Mouse (Mus musculus): ENCODE measurements at regions not wholly inside any gene's neighbourhood (a gene's known extent, or its start where the extent isn't known, plus 50 kb on each side); places are given as distances from the start of the nearest gene placed in this dataset.

DNA sequence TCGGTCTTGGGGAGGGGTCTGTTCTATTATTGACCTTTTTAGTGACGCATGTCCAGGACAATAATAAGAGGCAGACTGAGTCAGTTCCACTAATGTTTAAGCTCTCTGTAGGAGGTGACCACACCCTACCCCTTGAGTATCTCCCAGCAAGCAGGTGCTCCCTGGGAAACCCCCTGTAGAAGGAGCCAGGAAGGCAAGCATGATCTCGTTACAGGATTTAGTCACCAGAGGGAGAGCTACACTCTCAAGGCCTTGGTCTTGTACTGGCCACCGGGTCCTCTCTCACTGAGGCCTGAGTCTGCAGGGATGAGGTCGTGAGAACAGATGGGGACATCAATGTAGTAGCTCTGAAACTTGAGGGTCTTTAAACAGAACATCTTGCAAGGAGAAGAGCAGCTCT is 55.3 kb upstream of the Ccnd2 start:
- CTCF ChIA-PET = no interaction called here

DNA sequence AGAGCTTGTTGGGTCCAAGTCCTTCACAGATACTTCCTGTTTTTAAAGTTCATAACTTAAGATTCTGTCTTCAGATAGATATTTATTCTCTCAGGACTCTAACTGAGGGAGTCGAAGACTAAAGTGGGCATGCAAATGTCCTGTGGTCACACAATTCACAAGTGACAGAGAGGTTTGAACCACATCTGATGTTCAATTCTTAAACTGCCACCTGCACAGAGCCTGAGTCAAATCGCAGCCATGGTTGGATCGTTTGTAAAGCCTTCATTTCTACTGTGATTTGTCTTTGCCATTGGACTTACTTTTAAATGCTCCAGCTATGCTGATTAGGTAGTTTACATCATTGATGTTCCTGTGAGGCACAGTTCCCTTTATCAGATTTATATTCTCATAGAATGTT is 61.4 kb upstream of the Ccnd2 start:
- CTCF ChIA-PET = no interaction called here

DNA sequence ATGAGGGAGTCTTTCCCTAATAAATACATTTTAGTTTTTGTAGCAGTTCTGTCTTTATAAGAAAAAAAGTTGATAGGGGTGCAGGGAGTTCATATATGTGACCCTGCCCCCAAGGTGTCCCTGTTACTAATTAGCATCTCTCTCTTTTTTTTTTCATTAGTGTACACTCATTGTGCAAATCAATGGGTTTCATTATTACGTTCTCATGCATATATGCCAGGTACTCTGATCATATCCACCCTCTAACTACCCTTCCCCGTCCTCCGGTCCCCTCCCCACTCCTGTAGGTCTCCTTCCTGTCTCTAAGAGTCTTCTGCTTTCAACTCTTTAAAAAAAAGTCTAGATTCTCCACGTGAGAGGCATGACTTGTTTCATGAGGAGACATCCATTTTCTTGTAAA is 63.9 kb upstream of the Ccnd2 start:
- CTCF ChIA-PET = no interaction called here

DNA sequence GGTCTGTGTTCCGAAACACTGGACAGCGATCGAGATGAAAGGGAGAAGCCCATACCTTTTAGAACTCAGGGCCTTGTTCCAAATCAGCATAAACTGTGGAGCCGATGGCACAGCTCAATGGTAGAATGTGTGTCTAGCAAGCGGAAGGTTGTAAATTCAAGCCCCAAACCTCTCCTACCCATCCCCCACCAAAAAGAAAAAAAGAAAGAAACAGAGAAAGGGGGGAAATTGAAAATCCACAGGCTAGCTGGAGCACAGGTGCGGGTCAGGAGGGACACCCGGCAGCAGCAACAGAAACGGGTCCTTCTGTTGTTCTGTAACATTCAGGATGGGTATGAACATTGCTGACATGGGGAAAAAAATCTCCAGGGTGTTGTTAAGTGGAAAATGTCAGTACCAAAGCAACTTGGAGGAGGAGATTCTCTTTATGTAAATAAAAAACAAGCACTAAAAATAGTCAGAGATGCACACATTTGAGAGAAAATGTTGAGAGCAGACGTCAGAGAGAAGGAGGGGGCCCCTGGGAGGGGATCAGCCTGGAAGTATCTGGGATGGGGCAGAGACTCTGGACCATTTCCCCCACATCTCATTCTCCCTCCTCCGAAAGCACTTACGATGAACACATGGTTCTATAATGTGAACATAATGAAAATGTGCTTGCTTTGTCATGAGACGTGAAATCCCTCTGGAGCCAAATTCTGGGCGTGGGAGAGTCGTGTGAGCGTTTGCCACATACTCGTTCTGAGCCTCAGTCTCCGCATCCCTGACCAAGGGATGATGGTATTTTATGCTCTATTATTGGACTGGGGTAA is 66.8 kb upstream of the Ccnd2 start:
- CTCF ChIA-PET = no interaction called here

DNA sequence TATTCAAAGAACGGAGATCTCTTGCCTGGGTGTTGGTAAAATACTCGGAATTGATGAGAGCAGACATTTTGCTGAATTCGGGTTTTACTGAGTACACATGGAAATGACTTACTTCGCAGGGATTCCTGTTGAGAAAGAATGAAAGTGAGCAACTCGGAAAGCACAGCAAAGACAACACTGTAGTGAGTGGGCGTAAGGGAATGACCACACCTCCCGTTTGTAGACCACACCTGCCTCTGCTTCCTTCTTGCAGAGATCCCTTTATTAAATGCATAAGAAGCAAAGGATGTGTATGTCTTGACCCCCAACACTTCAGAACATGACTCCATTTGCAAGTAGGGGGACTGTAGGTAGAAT is 67.4 kb upstream of the Ccnd2 start:
- CTCF ChIA-PET = no interaction called here

DNA sequence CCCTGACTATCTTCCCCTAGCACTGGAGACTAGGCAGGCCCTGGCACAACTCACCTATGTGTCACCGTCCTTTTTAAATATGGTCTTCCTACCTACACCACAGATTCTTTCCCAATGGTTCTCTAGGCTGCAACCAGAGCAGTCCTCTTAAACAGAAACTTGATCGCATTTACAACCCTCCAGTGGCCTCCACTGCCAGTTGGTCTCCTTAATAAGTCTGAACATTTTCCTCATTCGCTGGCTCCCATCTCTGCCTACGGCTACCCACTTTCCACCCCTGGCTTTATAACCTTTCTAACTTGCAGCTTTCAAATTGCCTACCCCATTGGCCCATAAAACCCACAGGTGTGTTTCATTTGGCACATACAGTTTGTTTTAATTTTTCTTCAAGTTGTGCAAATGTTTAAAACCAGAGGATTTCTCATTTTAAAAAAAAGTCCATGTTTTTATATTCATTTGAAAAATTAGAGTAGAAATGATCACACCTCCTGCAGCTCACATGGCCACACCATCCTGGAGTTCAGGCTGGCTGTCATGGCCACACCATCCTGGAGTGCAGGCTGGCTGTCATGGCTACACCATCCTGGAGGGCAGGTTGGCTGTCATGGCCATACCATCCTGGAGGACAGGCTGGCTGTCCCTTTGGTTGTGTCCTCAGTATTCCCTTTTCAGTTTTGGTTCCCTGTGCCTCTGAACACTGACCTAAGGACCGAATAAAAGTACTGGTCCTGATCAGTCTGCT is 74.4 kb upstream of the Ccnd2 start:
- CTCF ChIA-PET = no interaction called here

DNA sequence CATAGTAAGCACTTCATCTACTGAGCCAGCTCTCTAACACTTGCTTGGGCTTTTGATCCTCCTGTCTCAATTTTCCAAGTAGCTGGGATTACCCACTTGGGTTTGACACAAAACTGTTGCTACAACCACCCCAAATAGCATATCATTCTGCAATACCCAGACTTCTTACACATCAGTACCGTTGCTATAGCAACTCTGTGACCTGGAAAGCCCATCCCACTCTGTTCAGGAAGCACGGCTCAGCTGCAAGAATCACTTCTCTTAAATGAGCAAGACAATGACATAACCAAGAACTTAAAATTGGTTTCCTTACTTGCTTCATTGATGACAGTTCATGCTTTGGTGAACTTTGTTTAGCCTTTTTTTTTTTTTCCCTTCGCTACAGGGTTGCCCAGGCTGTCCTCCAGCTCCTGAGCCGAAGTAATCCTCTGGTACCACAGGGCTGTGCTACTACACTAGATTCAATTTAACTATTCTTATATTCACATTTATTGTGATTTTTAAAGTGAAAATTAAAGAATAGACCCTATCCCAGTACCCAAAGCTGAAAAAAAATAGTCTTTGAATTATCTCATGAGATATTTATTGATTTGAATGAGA is 84.6 kb upstream of the Ccnd2 start:
- CTCF ChIA-PET = interaction anchor here (0.6 to 1.4 kb wide), 4 partner anchors 29 to 144 kb away, joined by 3 to 9 read pairs (median 4); no protein-coding TSS in a partner anchor

DNA sequence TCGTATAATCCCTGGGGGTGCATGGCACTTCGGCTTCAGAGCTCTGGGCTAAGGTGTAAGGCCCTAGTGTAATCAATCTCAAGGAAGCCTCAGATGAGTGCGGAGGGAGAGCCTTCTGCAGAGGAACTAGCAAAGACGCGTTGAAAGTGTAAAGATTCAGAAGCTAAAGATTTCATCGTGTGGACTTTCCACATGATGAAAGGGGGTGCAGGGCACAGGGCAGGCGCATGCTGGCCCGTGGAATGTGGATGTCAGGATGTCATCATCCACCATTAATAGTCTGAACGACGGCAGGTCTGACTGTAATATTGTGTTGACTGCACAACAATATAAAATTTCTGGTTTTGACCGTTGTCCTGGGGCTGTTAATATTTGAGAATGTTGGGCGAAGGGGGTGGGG is 85.2 kb upstream of the Ccnd2 start:
- CTCF ChIA-PET = interaction anchor here (1.1 kb wide), 1 partner anchor 93 kb away, joined by 3 read pairs; no protein-coding TSS in a partner anchor

DNA sequence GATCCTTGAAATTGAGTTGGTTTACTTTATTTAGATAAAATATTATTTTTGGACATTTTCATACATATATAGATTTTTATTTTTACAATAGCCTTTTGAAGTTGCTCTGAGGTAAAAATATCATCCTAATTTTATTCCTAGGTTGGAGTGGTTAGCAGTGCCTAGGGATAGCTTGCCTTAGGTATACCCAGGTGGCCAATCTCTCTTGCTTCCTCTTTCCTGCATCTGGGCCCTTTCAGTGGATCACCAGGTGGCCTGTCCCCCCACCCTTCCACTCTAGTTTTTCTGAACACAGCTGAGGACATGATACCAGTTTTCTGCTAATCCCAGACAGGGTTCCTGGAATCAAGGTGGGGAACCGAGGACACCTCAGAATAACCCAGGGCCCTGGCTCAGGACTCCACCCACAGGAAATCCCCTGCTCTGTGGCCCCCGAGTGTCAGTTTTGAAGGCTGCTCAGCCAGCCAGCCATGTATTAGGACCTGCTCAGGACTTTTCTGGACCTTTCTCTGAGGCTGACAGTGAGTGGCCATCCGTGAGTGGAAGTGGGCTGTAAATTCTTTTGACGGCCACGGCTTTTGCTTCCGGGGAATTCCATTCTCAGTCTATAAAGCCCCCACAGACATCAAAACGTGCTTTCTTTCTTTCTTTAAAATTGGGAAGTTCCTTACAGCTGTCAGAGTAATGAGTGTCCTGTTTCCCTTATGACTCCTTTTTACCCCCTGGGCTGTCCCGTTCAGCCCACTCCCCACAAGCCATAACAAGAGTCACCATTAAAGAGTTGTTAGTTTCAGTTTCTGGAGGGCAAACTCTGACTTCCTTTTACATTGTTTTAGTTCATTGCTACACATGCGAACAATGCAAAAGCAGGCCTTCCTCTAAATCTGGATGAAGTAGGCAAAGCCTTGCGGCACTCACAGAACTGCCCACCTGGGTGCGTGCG is 87.8 kb upstream of the Ccnd2 start:
- CTCF ChIA-PET = interaction anchor here (0.5 kb wide), 1 partner anchor 26 kb away, joined by 7 read pairs; no protein-coding TSS in a partner anchor

DNA sequence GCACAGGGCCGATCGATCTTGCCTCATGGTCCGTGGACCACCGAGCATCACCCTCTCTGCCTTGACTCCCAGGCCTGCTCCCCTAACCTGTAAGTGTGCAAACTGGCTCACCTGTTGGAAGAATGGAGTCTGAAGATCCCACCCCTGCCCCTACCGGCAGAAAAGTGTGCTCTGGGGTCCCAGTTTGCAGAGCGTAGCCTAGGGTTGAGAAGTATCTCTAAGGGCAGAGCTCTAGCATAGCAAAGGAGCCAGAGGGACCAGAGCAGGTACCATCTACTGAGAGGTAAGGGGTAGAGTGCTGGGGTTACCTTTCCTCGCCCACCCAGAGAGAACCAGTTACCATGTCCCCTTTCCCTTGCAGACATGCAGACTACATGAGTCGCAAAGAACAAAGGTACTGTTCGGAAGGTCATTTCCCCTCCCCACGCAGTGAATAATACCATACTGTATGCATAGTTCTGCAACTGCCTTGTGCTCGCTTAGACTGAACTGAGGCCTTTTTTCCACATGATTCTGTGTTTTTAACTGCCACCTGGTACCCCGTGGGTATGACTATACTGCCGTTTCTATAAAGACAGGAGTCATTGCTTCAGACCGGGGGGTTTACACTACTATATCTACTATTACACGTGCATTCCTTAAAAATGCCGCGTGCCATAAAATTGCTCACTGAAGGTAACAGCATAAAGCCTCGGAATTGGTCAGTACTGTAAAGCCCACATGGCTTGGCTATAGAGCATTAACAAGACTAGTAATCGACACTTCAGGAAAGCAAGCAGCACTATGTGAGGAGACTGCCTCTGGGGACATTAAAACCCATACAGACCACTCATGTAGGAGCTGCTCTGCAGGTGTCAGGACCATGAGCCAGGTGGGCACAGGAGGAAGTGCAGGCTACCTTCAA is 88.7 kb upstream of the Ccnd2 start:
- CTCF ChIA-PET = interaction anchor here (0.9 kb wide), 1 partner anchor 25 kb away, joined by 4 read pairs; no protein-coding TSS in a partner anchor

DNA sequence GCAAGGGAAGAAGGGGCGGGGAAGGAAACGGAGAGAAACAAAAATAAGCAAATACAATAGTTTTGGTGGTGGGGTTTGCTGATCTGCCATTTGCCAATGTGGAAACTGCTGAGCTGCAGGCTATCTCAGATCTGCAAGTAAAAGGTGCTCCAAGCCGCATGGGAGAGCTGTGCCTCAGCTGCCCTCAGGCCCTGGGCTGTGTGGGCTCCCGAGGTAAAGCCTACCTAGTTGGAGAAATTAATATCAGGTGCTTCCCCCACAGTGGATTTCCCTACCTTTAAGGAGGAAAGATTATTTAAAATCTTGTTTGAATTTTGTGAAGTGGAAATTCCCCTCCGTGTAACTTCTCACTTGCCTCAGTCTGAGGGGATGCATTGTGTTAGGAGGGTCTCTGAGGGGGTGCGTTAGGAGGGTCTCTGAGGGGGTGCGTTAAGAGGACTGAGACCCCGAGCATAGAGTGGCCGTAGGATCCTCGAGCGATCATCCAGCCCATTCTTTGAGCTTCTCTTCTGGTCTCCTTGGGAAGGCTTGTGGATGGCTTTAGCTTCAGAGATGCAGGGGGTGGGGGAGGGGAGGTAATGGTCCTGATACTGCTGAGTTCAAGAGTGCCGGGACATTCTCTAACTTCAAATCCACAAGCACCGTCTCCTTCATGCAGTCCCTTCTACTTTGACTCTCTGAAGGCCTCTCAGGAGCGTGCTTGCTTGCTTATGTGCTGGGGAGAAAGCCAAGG is 89.9 kb upstream of the Ccnd2 start:
- CTCF ChIA-PET = interaction anchor here (0.7 to 1.0 kb wide), 3 partner anchors 11 to 206 kb away, joined by 3 to 6 read pairs (median 4); no protein-coding TSS in a partner anchor

DNA sequence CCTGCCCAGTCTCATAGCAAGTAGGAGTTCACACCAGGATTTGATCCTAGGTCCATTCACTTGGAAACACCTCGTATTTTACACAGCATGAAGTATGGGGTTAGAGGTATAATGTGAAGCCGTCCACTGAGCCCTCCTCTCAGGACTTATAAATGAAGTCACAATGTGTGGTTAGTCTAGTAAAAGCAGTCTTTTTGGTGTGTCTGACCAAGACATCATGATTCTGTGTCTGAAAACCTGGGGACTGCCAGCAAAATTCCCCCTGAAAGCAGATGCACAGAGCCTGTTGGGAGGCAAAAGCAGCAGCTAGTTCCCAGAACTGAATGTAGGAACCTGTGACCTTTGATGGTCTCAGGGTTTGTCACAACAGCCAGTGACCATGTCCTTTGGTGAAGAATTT is 91.0 kb upstream of the Ccnd2 start:
- CTCF ChIA-PET = no interaction called here

DNA sequence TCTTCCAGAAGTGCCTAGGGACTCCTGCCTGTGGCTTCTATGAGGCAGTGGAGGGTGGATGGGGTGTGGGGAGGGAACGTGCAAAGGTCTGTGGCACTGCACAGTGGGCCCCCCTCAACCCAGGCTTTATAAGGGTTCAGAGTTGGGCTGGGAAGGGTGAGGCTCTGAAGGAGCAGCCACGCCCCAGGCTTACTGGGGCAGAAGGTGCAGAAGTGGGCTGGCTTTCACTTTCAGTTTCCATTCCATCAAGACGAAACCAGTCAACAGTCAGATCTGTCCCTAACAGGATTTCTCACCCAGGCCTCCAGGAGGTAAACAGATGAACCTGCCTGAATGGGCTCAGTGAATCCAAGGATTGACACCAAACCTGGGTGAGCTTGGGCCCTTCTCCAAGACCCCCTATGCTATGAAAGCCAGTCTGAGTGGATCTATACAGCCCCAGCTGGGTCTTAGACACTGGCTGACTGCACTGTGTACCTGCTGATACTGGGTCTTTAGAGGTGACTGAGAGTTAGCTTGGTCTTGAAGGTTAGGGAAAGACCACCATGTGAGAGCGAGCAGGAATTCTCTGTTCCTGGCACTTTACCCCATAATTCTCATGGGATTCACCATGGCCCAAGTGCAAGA is 93.9 kb upstream of the Ccnd2 start:
- CTCF ChIA-PET = interaction anchor here (0.5 to 0.6 kb wide), 3 partner anchors 20 to 104 kb away, joined by 3 to 6 read pairs (median 4); no protein-coding TSS in a partner anchor

DNA sequence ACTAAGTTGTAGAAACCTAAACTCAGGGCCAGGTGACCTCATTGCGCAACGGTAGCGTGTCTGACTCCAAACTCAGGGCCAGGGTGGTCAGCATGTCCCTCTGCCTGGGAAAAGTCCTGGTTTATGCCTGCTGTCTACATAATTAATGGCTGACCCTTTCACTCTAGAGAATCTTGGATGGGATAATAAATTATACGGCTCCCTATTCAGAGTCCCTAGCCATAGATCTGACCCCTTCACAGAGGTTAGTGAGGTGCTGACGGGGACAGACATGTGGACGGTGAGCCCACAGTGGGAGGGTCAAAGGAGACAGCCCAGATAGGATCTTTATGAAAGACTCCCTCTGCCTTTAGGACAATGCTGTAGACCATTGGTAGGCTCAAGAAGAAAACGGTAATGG is 94.7 kb upstream of the Ccnd2 start:
- CTCF ChIA-PET = interaction anchor here (0.6 kb wide), 1 partner anchor 104 kb away, joined by 6 read pairs; no protein-coding TSS in a partner anchor

DNA sequence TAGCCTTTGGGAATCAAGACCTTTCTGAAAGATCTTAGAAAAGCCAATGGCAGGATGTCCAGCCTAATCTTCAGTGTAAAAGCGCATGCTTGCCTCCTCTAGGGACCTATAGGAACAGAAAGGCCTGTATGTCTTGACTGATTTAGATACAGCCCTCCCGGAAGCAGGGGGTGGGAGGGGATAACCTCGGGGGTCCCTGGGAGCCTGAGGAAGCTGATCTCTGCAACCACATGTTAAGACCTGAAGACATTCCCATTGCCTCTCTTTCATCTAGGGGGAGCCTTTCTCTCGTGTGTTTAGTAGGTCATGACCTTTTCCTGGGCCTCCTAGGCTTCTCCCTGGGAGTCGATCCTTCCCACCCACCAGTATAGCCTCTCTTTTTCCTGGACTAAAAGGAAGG is 95.3 kb upstream of the Ccnd2 start:
- CTCF ChIA-PET = no interaction called here

DNA sequence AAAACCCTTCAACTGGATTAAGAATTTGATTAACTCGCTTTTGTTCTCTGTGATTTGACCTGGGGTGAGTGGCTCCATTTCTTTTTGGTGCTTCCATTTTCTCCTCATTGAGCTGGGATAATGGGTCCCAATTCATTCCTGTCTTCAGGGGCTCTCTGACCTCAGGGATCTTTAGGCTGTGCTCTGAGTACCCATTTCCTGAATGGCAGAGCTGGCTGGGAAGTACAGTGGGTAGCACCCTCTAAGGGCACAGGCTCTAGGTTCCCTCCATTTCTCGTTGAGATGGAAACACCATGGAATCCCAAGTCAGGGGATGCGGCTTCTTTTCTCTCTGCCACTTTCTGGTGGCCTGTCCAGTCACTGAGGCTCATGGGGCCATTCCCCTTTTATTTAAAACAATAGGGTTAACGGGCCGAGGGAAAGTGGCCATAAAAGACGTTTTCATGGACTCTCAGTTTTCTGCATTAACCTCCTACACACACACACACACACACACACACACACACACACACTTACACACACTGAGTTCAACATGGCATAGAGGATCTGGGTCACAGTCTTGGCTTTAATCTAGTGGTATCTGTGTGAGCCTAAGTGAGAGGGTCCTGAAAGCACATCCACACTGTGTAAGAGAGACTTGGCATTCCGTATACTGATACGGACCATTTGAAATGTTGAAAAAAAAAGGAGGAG is 98.3 kb upstream of the Ccnd2 start:
- CTCF ChIA-PET = no interaction called here

DNA sequence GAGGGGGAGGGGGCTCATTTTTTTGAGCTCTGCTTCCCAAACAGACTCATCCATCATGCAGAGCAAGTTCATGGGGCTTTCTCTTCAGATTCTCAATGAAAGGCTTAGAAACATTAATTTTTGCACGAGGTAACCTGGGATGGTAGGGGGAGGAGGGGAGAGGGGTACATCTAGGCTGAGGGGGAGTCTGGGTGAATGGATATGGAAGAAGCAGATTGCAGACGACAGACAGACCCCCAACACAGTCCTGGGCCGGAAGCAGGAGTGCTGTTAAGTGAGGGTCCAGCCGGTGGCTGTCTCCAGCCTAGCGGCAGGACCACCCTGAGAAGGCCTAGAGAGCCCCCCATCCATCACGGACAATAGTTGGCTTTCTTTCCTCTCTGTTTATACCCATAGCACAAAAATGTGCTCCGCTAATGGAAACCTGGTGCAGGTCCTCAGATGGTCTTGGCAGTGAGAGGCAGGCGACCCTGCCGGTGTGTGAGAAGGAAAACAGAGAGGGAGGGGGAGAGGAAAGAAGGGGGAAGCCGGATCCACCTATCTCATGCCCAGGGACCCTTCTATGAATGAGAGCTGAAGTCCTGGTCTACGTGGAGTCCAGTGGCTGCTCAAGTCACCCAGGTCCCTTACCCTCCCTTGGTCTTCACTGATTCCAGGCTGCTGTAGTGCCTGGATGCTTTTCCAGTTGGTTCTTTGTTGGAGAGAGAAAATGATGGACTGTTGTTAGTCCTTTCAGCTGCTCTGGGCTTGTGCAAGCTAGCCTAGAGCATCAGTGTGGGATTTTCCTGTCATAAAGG is 99.1 kb upstream of the Ccnd2 start:
- CTCF ChIA-PET = interaction anchor here (1.8 kb wide), 1 partner anchor 15 kb away, joined by 9 read pairs; no protein-coding TSS in a partner anchor

DNA sequence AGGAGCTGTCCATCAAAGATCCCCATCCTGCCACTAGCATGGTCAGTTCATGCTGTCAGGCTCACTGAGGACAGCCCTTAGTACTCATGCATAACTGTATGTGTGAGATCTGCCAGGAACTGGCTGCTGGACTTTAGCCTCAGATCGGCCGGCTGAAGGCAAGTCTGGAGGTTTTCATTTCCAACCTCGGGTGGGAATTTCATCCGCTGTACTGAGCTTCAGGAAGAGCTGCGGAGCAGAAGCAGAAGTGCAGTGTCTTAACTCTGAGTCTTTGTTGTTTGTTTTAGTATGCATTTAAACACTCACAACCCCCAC is 99.6 kb upstream of the Ccnd2 start:
- CTCF ChIA-PET = interaction anchor here (1.8 kb wide), 1 partner anchor 14 kb away, joined by 9 read pairs; no protein-coding TSS in a partner anchor
